9 mouse cellular contexts compared by ENCODE assay signal in genomic region chr15:102258076-102258470, GRCm38 (mm10). TPM values are rescaled to one million over a fixed set of nuclear protein-coding genes. Genes with fewer than 3 reads are reported as not detected.
DNase-seq lines count a peak whose midpoint lies in the region; ATAC-seq and TF ChIP-seq lines count a peak whose summit lies in the region.
"Had no signal": no experiment of that assay in that cellular context is flagged by ENCODE, and none has a peak within 500 bp of the region (broad histone marks: within the 10 kb centered on the region; RNA-seq: fewer than 3 reads in every experiment).

No protein-coding gene starts in this region.

- intact Hi-C loops in heart, adult 2 months (cut with DNase I): no loop called here
- intact Hi-C loops in heart, postnatal 25 days (cut with DNase I): no loop called here

- peak overlapping the region; percentile 91 for H3K9ac ChIP-seq in heart, adult 2 months (ENCODE audit: low read depth, low read length)
- 0 out of 2 replicates have a peak overlapping the region, but pooled peaks have one; percentile 70 for H3K9ac ChIP-seq in forebrain, embryonic 13.5 days
- no peak overlapping the region for H3K9ac ChIP-seq in hindbrain, embryonic 16.5 days (ENCODE audit: low read depth, low read length)
- H3K9ac ChIP-seq in lung, embryonic 15.5 days: 0 out of 2 replicates have a peak overlapping the region, but pooled peaks have one; percentile 32
- peak overlapping the region; percentile 83 for H3K9ac ChIP-seq in stomach, postnatal 0 days (ENCODE audit: low read length)

- no peak for TF ChIP-seq CTCF in heart, adult 2 months (IDR thresholded peaks at IDR 0.05)
- no peak for TF ChIP-seq CTCF in stomach, postnatal 0 days (IDR thresholded peaks at IDR 0.05; ENCODE audit: low read depth)

- no peaks in the 10 kb centered on the region for H3K79me2 ChIP-seq in heart, adult 2 months (replicated peaks; ENCODE audit: control insufficient read depth, insufficient read depth, low read length)

- no peaks in the 10 kb centered on the region for H3K27me3 ChIP-seq in heart, adult 2 months (ENCODE audit: control insufficient read depth, insufficient read depth, low read length)
- peaks cover 62% of the 10 kb centered on the region for H3K27me3 ChIP-seq in forebrain, embryonic 13.5 days
- peaks cover 14% of the 10 kb centered on the region for H3K27me3 ChIP-seq in hindbrain, embryonic 16.5 days (replicated peaks; ENCODE audit: control insufficient read depth, insufficient read depth, low read length)
- no peaks in the 10 kb centered on the region for H3K27me3 ChIP-seq in lung, embryonic 15.5 days
- no peaks in the 10 kb centered on the region for H3K27me3 ChIP-seq in stomach, postnatal 0 days (ENCODE audit: control insufficient read depth, insufficient read depth, low read length)

- H3K4me1 ChIP-seq in heart, adult 2 months (ENCODE audit: control insufficient read depth, insufficient read depth, low read length): peaks cover 8% of the 10 kb centered on the region; the same call in 1 of the 2 replicates
- peaks cover 30% of the 10 kb centered on the region for H3K4me1 ChIP-seq in forebrain, embryonic 13.5 days
- peaks cover 9% of the 10 kb centered on the region; the same call in 1 of the 2 replicates for H3K4me1 ChIP-seq in hindbrain, embryonic 16.5 days (ENCODE audit: control insufficient read depth, insufficient read depth, low read depth, low read length)
- H3K4me1 ChIP-seq in lung, embryonic 15.5 days: peaks cover 52% of the 10 kb centered on the region
- peaks cover 13% of the 10 kb centered on the region for H3K4me1 ChIP-seq in stomach, postnatal 0 days (replicated peaks; ENCODE audit: control insufficient read depth, insufficient read depth)

- peak; percentile 64 for TF ChIP-seq POLR2A in heart, adult 2 months (IDR thresholded peaks at IDR 0.05; ENCODE audit: insufficient read depth, low read depth, low read length)

- peak overlapping the region; percentile 93 for H3K4me2 ChIP-seq in forebrain, embryonic 13.5 days
- H3K4me2 ChIP-seq in hindbrain, embryonic 16.5 days (ENCODE audit: low read length): peak overlapping the region; percentile 92
- H3K4me2 ChIP-seq in lung, embryonic 15.5 days: peak overlapping the region; percentile 88
- peak overlapping the region; percentile 86 for H3K4me2 ChIP-seq in stomach, postnatal 0 days (replicated peaks; ENCODE audit: low read depth)

- no peaks in the 10 kb centered on the region for H3K36me3 ChIP-seq in heart, adult 2 months (ENCODE audit: control insufficient read depth, insufficient read depth, low read length)
- H3K36me3 ChIP-seq in forebrain, embryonic 13.5 days (ENCODE audit: poor library complexity, severe bottlenecking): no peaks in the 10 kb centered on the region
- H3K36me3 ChIP-seq in hindbrain, embryonic 16.5 days (ENCODE audit: control insufficient read depth, insufficient read depth, low read length): no peaks in the 10 kb centered on the region
- 0 out of 2 replicates have a peak, but pooled peaks cover 2% of the 10 kb centered on the region for H3K36me3 ChIP-seq in lung, embryonic 15.5 days
- no peaks in the 10 kb centered on the region for H3K36me3 ChIP-seq in stomach, postnatal 0 days (ENCODE audit: control insufficient read depth, insufficient read depth, low read length)

- peak; percentile 75 to 76 for DNase-seq in heart, adult 2 months
- no peak for DNase-seq in heart, postnatal 25 days (ENCODE audit: low spot score)
- DNase-seq in NIH3T3 (ENCODE audit: low read depth): peak; percentile 88
- DNase-seq in stomach, postnatal 0 days (ENCODE audit: low spot score): peak; percentile 61
- no peak for DNase-seq in testis, postnatal 10 days (ENCODE audit: low spot score)

- no peak for TF ChIP-seq EP300 in heart, adult 2 months (IDR thresholded peaks at IDR 0.05; ENCODE audit: insufficient read depth, low read depth, low read length)
- no peak for TF ChIP-seq EP300 in stomach, postnatal 0 days (optimal IDR thresholded peaks at IDR 0.05)

- no peak for ATAC-seq in forebrain, embryonic 13.5 days
- ATAC-seq in hindbrain, embryonic 16.5 days: peak; percentile 3; the same call in 1 of the 2 replicates
- ATAC-seq in lung, embryonic 15.5 days (ENCODE audit: borderline replicate concordance, extremely low read depth, low FRiP score, low TSS enrichment): peak; percentile 48
- peak; percentile 47; the same call in 1 of the 2 replicates for ATAC-seq in stomach, postnatal 0 days (ENCODE audit: low FRiP score, low TSS enrichment)

- H3K9me3 ChIP-seq in forebrain, embryonic 13.5 days (replicated peaks): no peaks in the 10 kb centered on the region
- H3K9me3 ChIP-seq in hindbrain, embryonic 16.5 days (ENCODE audit: control insufficient read depth, low read length): no peaks in the 10 kb centered on the region
- H3K9me3 ChIP-seq in lung, embryonic 15.5 days: no peaks in the 10 kb centered on the region
- no peaks in the 10 kb centered on the region for H3K9me3 ChIP-seq in stomach, postnatal 0 days (ENCODE audit: control insufficient read depth, low read length)

- H3K4me3 ChIP-seq in heart, adult 2 months: peak overlapping the region; percentile 60
- H3K4me3 ChIP-seq in forebrain, embryonic 13.5 days: peak overlapping the region; percentile 52
- no peak overlapping the region for H3K4me3 ChIP-seq in hindbrain, embryonic 16.5 days (ENCODE audit: low read length)
- peak overlapping the region; percentile 74 for H3K4me3 ChIP-seq in lung, embryonic 15.5 days
- peak overlapping the region; percentile 73 for H3K4me3 ChIP-seq in stomach, postnatal 0 days (ENCODE audit: low read depth, low read length)

- peak overlapping the region; percentile 81 for H3K27ac ChIP-seq in heart, adult 2 months
- H3K27ac ChIP-seq in forebrain, embryonic 13.5 days: no peak overlapping the region
- no peak overlapping the region for H3K27ac ChIP-seq in hindbrain, embryonic 16.5 days (ENCODE audit: low read depth, low read length)
- peak overlapping the region; percentile 96 for H3K27ac ChIP-seq in lung, embryonic 15.5 days
- peak overlapping the region; percentile 93 for H3K27ac ChIP-seq in stomach, postnatal 0 days (replicated peaks)

- 53% methylated on average over 12 of the region's 12 CpGs for WGBS in heart, adult 2 months
- WGBS in forebrain, embryonic 13.5 days: 7% methylated on average over 12 of the region's 12 CpGs
- 6% methylated on average over 12 of the region's 12 CpGs for WGBS in hindbrain, embryonic 16.5 days
- 8% methylated on average over 12 of the region's 12 CpGs for WGBS in lung, embryonic 15.5 days
- 8% methylated on average over 12 of the region's 12 CpGs for WGBS in stomach, postnatal 0 days

RNA-seq across cellular contexts. Expression of gene Rarg, which starts 0.8 kb away (rescaled TPM):
- total RNA-seq in heart, adult 2 months (2021): 10 to 100 TPM; 18.1 to 20.3 TPM
- 19.9 and 26.9 TPM in 2 replicates for polyA plus RNA-seq in heart, adult 2 months (2012; rRNA removed)
- 10 to 100 TPM; 17.0 to 20.8 TPM for total RNA-seq in heart, postnatal 25 days (2021)
- polyA plus RNA-seq in forebrain, embryonic 13.5 days (2015; fragmentation: Nextera tagmentation; extraction: Ambion mirVana): 3.2 and 4.2 TPM in 2 replicates
- polyA plus RNA-seq in hindbrain, embryonic 16.5 days (2015; fragmentation: Nextera tagmentation; extraction: Ambion mirVana): 5.6 and 7.6 TPM in 2 replicates
- polyA plus RNA-seq in lung, embryonic 15.5 days (2015; fragmentation: Nextera tagmentation; extraction: Ambion mirVana): 43.7 and 43.8 TPM in 2 replicates
- polyA plus RNA-seq in stomach, postnatal 0 days (2015; fragmentation: Nextera tagmentation; extraction: Ambion mirVana): 27.2 and 34.6 TPM in 2 replicates

RNA-seq across cellular contexts. Expression of gene Gm9918, which starts 12.3 kb away (rescaled TPM):
- not detected for total RNA-seq in heart, adult 2 months (2021)
- 0.06 TPM in 1 of 2 replicates, not detected in the other for polyA plus RNA-seq in heart, adult 2 months (2012; rRNA removed)
- not detected for total RNA-seq in heart, postnatal 25 days (2021)
- 0.09 TPM in 1 of 2 replicates, not detected in the other for polyA plus RNA-seq in forebrain, embryonic 13.5 days (2015; fragmentation: Nextera tagmentation; extraction: Ambion mirVana)
- polyA plus RNA-seq in hindbrain, embryonic 16.5 days (2015; fragmentation: Nextera tagmentation; extraction: Ambion mirVana): 0.06 and 0.14 TPM in 2 replicates
- polyA plus RNA-seq in lung, embryonic 15.5 days (2015; fragmentation: Nextera tagmentation; extraction: Ambion mirVana): 0.53 and 0.57 TPM in 2 replicates
- 0.10 and 0.12 TPM in 2 replicates for polyA plus RNA-seq in stomach, postnatal 0 days (2015; fragmentation: Nextera tagmentation; extraction: Ambion mirVana)
- polyA plus RNA-seq: large intestine, adult 2 months had no signal

RNA-seq across cellular contexts. Expression of gene Mfsd5, which starts 21.2 kb away (rescaled TPM):
- 10 to 100 TPM; 17.0 to 19.4 TPM for total RNA-seq in heart, adult 2 months (2021)
- 37.8 and 47.9 TPM in 2 replicates for polyA plus RNA-seq in heart, adult 2 months (2012; rRNA removed)
- 10 to 100 TPM; 15.5 to 18.5 TPM for total RNA-seq in heart, postnatal 25 days (2021)
- 46.7 and 48.9 TPM in 2 replicates for polyA plus RNA-seq in forebrain, embryonic 13.5 days (2015; fragmentation: Nextera tagmentation; extraction: Ambion mirVana)
- 65.9 and 67.6 TPM in 2 replicates for polyA plus RNA-seq in hindbrain, embryonic 16.5 days (2015; fragmentation: Nextera tagmentation; extraction: Ambion mirVana)
- polyA plus RNA-seq in lung, embryonic 15.5 days (2015; fragmentation: Nextera tagmentation; extraction: Ambion mirVana): 63.8 and 65.3 TPM in 2 replicates
- 81.6 and 83.6 TPM in 2 replicates for polyA plus RNA-seq in stomach, postnatal 0 days (2015; fragmentation: Nextera tagmentation; extraction: Ambion mirVana)

RNA-seq across cellular contexts. Expression of gene Itgb7, which starts 26.3 kb away (rescaled TPM):
- total RNA-seq in heart, adult 2 months (2021): 1 to 10 TPM; 1.5 to 2.0 TPM
- 2.4 and 4.6 TPM in 2 replicates for polyA plus RNA-seq in heart, adult 2 months (2012; rRNA removed)
- total RNA-seq in heart, postnatal 25 days (2021): 1 to 10 TPM; 1.3 TPM
- 0.32 and 0.48 TPM in 2 replicates for polyA plus RNA-seq in forebrain, embryonic 13.5 days (2015; fragmentation: Nextera tagmentation; extraction: Ambion mirVana)
- polyA plus RNA-seq in hindbrain, embryonic 16.5 days (2015; fragmentation: Nextera tagmentation; extraction: Ambion mirVana): 1.1 and 2.0 TPM in 2 replicates
- 2.0 and 3.2 TPM in 2 replicates for polyA plus RNA-seq in lung, embryonic 15.5 days (2015; fragmentation: Nextera tagmentation; extraction: Ambion mirVana)
- polyA plus RNA-seq in stomach, postnatal 0 days (2015; fragmentation: Nextera tagmentation; extraction: Ambion mirVana): 1.2 TPM in 2 replicates

RNA-seq across cellular contexts. Expression of gene Espl1, which starts 38.0 kb away (rescaled TPM):
- 1 to 10 TPM; 1.0 to 1.4 TPM for total RNA-seq in heart, adult 2 months (2021)
- polyA plus RNA-seq in heart, adult 2 months (2012; rRNA removed): 1.6 and 2.4 TPM in 2 replicates
- 1 to 10 TPM in 1 of 2 experiments, under 1 TPM in 1; 0.65 to 1.9 TPM for total RNA-seq in heart, postnatal 25 days (2021)
- polyA plus RNA-seq in forebrain, embryonic 13.5 days (2015; fragmentation: Nextera tagmentation; extraction: Ambion mirVana): 19.7 and 27.3 TPM in 2 replicates
- 4.1 and 6.4 TPM in 2 replicates for polyA plus RNA-seq in hindbrain, embryonic 16.5 days (2015; fragmentation: Nextera tagmentation; extraction: Ambion mirVana)
- polyA plus RNA-seq in lung, embryonic 15.5 days (2015; fragmentation: Nextera tagmentation; extraction: Ambion mirVana): 27.6 and 32.2 TPM in 2 replicates
- polyA plus RNA-seq in stomach, postnatal 0 days (2015; fragmentation: Nextera tagmentation; extraction: Ambion mirVana): 2.2 and 4.0 TPM in 2 replicates

Comparison
In these comparisons a context has a peak if more than half of its experiments do, and no peak if none do; other contexts are left out.
1. DNase-seq: peak in heart, adult 2 months (2 of 2), NIH3T3 (single experiment) and stomach, postnatal 0 days (single experiment); none in heart, postnatal 25 days (single experiment) and testis, postnatal 10 days (single experiment).
2. H3K27ac ChIP-seq: peak in heart, adult 2 months (single experiment), lung, embryonic 15.5 days (single experiment) and stomach, postnatal 0 days (single experiment); none in forebrain, embryonic 13.5 days (single experiment) and hindbrain, embryonic 16.5 days (single experiment).
3. Peak in every context shown above with its lines, with median percentiles within 50 percentile points of each other: H3K4me2 ChIP-seq.